Mouse (Mus musculus) liver, adult 2 months (tissue): ENCODE data around the gene Itgb6.

ENCODE experiments used
- CTCF ChIP-seq: fragments of 200-500 bp; IDR thresholded peaks from 2 replicates; pipeline ENCODE4 v1.5.1; 2011; ENCODE audit warnings: low read depth, low read length, control low read depth
- POLR2A ChIP-seq: fragments of 200-500 bp; IDR thresholded peaks from 2 replicates; pipeline ENCODE4 v1.6.1; 2011; ENCODE audit warnings: low read length, control low read depth; ENCODE audit not compliant: insufficient read depth; ENCODE audit errors: extremely low read depth

GRCm38 (mm10) chr2:60647650-60648049 is 74.8 kb downstream of the Itgb6 start:
- TF ChIP-seq POLR2A, result no peak
- no peak for TF ChIP-seq CTCF
